Mouse (Mus musculus): ENCODE measurements around the gene Csrp1. TPM values are rescaled to one million over a fixed set of nuclear protein-coding genes. Genes with fewer than 3 reads are reported as not detected.

Gene Csrp1
- total RNA-seq, 2 experiments from 2014 or later, result 31.2 to 32.8 TPM

GRCm38 (mm10) chr1:135765645-135766591, 46.1 kb downstream of the Csrp1 start, which contains the start of gene Phlda3:
TSS of gene Phlda3 (plus strand) at chr1:135766119.
- intact Hi-C loops (cut with DNase I), result no loop called here
- peak; percentile 53 for DNase-seq

GRCm38 (mm10) chr1:135766592-135767306, 46.9 kb downstream of the Csrp1 start:
- DNase-seq, result no peak
- intact Hi-C loops (cut with DNase I), result no loop called here

GRCm38 (mm10) chr1:135767324-135767890, 47.5 kb downstream of the Csrp1 start:
- no peak for DNase-seq
- intact Hi-C loops (cut with DNase I), result no loop called here

DNA sequence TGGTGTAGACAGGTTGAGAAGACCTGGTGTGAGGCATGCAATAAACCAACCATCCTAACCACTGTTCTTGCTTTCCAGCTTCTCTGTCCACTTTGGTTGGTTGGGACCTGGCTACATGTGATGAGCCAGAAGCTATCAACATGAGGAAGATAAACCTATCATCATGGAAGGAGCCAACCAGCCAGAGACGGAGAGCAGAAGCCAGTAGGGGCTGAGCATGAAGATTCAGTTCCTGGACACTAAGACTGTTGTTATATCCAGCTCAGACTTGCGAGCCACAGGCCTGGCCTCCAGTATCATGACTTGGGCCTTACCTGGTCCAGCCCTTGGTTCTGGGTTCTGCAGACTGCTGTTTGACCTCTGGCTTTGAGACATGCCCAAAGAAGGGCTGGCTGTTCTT, 48.5 kb downstream of the Csrp1 start:
- no peak for DNase-seq
- intact Hi-C loops (cut with DNase I), result no loop called here

GRCm38 (mm10) chr1:135770237-135770636, 50.4 kb downstream of the Csrp1 start:
- intact Hi-C loops (cut with DNase I), result no loop called here
- no peak for DNase-seq

GRCm38 (mm10) chr1:135770896-135771572, 51.2 kb downstream of the Csrp1 start:
- peak; percentile 27 for DNase-seq
- intact Hi-C loops (cut with DNase I), result no loop called here

- intact Hi-C loops (cut with DNase I), result no loop called here
- DNase-seq, result no peak
Observed at GRCm38 (mm10) chr1:135771573-135771970, 51.7 kb downstream of the Csrp1 start.

DNA sequence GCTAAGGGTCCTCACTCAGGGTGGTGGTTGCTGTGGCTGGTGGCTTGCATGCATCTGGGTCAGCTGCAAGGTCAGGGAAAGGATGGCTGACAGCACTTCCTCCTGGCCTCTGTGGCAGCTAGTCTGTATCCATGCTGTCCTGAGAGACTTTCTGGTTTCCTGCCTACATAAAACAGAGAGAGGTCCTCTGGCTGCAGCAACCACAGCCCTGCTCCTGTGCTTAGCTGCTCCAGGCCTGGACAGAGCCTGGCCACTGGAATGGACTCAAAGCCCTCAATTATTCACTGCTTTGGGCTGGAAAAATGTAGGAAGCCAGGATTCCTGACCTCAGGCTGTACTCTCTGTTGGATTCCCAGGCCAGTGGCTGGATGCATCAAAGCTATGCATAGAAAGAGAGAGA, 56.7 kb downstream of the Csrp1 start:
- no peak for DNase-seq
- intact Hi-C loops (cut with DNase I), result no loop called here

DNA sequence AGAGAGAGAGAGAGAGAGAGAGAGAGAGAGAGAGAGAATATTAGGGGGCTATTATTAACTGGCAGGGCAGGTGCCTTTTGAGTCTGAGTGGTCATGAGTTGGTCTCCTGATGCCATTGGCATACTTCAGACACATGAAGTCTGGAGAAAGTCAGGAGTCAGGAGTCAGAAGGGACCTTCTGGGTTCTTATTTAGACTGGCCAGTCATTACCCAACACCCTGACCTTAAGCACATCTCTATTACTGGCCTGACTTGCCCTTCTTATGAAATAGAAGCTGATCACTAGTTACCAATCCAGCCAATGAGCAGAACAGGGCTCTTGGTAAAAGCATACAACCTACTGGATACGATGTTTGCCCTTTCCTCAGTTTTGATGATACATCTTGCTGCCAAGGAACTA, 57.2 kb downstream of the Csrp1 start:
- intact Hi-C loops (cut with DNase I), result no loop called here
- DNase-seq, result no peak

DNA sequence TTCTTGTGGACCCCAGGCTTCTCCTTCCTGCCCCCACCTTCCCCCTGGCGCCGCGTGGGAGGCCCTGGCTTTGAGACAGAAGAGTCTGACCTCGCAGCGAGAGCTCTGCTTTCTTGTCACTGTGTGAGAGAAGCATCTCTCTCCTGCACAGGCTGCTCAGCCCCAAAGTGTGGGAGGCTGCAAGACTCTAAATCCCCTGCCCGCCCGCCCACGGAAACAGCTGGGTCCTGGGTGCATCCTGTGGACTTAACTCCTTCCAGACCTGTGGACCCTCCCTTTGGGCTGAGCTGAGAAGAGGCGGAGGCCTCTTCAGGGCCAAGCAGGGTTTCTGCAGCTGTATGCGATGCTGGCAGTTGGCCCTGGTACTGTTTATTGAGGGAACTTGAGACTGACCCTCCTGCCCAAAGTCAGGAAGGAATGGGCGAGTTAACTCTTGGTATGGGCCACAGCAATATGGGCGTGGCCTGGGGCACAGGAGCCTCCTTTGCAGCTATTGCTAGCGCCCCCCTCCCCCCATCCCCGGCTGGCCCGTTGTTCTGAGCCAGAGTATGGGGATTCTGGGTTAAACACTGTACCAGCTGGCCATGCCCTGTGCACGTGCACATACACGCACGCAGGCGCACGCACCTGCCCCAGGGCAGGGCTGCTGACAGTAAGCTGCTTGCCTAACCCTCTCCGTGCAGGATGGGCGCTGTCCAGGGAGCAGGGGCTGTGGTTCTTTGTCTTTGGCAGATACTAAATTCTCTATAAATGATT, 59.1 kb downstream of the Csrp1 start, which contains the start of gene Tnni1:
Gene Tnni1, plus strand, starts transcription at position 655 of the 756 bp plus-strand sequence.
- intact Hi-C loops (cut with DNase I), result no loop called here
- peak; percentile 29 for DNase-seq

DNA sequence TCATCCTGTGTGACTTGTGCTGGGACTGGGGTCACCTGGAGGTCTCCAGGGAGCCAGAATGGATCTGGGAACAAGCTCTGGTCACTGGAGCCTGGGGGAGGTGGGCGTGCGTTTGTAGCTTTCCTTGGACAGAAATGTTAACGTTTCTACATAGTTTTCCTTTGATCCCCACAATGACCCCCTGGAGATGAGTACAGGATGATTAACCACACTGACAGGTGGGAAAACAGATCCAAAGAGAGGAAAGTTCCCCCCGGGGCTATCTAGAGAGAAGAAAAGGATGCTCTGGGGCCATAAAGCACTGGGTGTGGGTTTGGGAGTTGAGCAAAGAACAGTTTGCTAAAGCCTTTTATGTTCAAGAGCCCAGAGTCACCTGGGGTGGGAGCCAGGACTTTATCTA, 60.8 kb downstream of the Csrp1 start:
- intact Hi-C loops (cut with DNase I), result no loop called here
- no peak for DNase-seq

GRCm38 (mm10) chr1:135781220-135781619, 61.4 kb downstream of the Csrp1 start:
- intact Hi-C loops (cut with DNase I), result no loop called here
- peak; percentile 77 for DNase-seq

- no peak for DNase-seq
- intact Hi-C loops (cut with DNase I), result no loop called here
Observed at GRCm38 (mm10) chr1:135782816-135783215, 63.0 kb downstream of the Csrp1 start.

DNA sequence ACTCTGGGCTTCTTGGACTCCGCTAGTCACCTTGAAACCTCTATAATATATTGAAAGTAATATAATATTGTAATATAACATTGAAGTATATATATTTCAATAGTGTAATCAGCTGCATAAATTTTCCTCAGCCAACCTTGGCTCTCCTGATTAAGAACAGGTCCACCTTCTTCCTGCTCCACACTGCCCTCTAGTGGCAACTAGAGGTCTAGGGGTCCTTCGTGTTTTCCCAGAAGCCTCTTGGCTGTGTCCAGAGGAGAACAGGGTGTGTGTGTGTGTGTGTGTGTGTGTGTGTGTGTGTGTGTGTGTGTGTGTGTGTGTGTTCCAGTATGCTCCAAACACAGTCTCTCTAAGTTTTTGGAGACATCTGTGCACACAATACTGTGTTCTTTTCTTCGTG, 67.9 kb downstream of the Csrp1 start:
- intact Hi-C loops (cut with DNase I), result loop anchor here (5.0 kb wide), 1 partner anchor 65 kb away; the partner anchor contains the start of gene Csrp1
- peak; percentile 78 for DNase-seq

DNA sequence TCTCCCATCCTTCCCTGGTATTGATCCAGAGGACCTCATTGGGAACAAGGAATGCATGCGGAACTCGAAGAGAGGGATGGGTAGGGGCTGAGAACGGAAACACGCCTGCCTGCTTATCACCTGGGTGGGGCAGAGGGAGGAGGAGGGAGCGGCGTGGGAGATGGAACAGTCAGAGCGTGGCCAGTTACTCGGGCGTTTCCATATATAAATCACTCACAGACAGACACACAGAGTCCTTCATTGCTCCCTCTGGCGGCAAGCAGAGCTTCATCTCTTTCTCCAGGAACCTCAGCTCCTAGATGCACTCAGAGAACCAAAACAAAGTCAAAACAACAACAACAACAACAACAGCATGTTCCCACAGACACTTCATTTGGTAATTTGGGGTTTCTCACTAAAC, 68.8 kb downstream of the Csrp1 start:
- intact Hi-C loops (cut with DNase I), result loop anchor here (5.0 kb wide), 1 partner anchor 66 kb away; the partner anchor contains the start of gene Csrp1
- no peak for DNase-seq

DNA sequence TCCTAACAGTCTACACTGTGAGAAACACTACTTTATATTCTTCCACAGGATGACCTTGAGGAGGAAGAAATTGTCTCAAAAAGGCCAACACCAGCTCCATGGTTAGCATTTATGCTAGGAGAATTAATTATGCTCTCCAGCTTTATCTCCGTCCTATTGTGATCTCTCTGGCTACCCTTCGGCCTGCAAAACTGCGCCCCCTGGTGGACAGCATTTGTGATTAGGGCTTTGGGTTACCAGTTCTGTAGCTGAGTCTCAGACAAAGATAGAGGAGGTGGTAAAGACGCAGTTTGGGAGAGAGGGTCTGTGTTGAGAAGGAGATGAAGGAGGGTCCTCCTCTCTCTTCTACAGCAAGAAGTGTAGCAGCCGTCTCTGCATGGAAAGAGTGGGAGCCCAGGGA, 70.0 kb downstream of the Csrp1 start:
- peak; percentile 80 for DNase-seq
- intact Hi-C loops (cut with DNase I), result loop anchor here (5.0 kb wide), 1 partner anchor 68 kb away; the partner anchor contains the start of gene Csrp1

DNA sequence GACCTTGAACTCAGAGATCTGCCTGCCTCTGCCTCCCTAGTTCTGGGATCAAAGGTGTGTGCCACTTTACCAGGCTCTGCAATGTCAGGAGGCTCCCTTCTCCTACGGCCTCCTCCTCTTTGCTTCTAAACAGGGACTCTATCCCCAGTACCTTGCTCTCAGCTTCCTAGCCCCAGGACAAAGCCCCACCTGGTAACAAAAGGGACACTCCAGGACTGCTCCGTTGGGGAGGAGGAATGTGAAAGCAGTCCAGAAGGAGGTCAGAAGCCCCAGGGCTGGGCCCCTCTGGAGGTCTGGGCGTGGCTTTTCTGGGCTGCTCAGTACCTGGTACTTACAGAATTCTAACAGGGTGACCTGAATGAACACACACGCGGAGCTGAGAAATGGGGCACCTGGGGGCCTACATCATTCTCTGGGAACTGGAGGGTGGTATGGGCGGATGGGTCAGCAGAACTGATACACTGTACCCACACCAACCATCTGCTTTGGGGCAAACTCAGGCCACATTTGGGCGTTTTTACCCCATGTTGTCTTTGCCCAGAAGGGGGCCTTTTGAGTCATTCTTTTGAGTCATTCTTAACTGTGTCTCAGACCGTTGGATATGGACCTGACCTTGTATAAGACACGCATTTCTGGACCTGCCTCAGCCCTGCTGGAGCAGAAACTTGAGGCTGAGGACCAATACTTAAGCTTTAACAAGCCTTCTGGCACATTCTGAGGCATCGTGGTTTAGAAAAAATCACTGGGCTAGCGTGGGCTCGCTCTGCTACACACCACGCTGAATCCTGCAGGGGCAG, 72.5 kb downstream of the Csrp1 start:
- intact Hi-C loops (cut with DNase I), result no loop called here
- no peak for DNase-seq

DNA sequence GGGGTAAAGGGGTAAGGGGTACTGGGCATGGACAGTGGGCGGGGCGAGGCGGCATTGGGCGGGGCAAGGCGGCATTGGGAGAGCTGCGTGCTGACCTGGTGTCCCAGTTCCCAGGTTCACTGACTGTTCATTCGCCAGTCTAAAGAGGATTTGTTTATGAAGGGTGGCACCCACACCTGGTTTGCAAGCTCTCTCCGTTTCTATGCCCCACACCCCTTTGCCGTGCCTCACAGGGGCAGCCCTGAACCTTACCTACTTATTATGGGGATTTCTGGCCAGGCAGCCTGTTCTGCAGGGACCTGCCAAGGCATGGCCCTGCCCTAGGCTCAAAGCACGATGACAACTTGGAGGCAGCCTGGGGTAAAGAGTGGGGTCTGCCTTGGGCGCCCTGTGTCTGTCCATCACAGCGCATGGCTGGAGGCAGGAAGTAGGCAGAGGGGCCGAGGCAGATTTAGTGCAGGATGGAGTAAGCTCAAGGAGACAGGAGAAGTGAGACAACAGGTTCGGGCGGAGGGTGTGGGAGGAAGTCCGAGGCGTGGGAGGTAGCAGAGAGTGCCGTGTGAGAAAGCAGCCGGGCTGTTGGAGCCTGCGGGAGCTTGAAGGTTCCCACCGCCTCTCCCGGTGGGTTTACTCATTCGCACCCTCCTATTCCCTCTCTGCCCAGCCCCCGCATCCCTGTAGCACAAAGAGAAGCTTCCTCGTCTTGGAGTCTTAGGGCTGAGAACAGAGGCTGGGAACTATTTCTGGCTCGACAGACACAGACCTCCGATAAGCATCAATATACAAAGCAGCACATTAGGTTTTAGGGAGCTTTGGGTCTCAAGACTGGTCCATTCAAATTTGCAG, 73.7 kb downstream of the Csrp1 start:
- intact Hi-C loops (cut with DNase I), result no loop called here

More for the DNA sequence above, 73.7 kb downstream of the Csrp1 start:
- no peak for DNase-seq
